Mouse (Mus musculus) CD4-positive helper T cell, adult 2 months (primary cell): ENCODE measurements around the gene Ugt1a8.
"Not testable (repeated sequence)": the region's sequence is repeated elsewhere in the genome, so short reads cannot be mapped to it uniquely, and the experiment has no call there.

ENCODE experiments used
- DNase-seq: peaks from one replicate; pipeline ENCODE4 v3.0.0-alpha.2; 2012; ENCODE audit warnings: low read depth, missing footprints, low spot score

Ugt1a8 gene

DNA sequence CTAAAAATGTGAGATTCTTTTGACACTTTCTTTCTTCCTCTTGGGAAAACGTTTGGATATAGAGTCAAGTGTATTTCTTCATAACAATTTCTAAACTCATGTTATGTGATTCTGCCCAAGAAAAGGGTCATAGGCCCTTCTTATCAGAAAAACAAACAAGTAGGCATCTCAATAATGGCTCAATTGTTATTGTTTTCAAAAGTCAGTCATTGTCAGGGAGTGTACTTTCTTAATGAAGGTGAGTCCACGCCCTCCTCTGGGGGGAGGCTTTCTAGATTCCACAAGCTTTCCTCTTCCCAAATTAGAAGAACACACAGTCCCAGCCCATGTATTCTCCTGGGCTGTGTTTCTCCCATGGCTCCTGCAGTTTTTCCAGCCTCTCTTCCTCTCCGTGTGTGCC lies at the start of gene Ugt1a8:
TSS of gene Ugt1a8 (plus strand) at position 301 of the 400 bp plus-strand sequence.
- no peak for DNase-seq

DNA sequence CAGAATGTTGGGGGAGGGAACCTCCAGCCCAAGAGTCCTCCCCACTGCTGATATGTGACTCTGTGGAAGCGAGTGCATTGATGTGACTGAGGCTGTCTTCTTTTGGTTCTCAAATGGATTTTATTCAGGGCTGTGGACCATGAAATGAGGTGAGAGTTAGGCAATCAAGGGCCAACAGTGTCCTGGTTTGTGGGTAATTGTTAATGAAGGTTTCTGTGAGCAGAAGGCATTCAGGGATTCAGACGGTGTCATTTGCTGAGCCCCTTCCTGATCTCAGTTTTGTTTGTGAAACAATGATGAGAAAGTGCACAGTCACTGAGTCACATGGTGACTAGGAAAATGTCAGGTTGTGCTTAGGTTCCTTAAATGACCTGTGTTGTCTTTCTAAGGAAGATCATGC lies 44.6 kb upstream of the Ugt1a8 start:
- not testable (repeated sequence) for DNase-seq

DNA sequence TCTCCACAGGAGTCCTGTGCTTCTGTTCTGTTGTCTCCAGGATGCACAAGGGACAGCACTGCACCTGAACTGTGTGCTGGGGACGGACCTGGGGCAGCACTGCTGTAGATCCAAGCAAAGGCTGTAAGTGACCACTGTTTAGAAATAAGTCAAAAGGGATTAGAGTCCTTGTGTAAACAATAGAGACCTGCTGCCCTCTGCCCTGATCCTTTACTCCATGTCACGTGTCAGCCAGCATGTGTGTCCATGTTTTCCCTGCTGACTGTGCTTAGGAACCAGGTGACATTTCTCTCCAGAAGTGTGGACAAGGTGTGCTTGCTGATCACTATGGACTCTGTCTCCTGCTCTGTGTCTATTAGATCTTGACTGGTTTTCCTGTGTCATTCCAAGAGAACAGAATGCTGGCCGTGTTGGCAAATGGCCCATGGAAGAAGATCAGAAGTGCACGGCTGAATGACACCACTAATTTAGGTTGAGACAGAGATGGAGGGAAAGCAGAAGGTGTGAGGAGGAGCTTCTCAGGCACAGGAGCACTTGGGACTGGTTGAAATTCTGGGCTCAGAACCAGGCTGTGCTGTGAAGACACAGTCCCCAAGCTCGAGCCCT lies 42.7 kb upstream of the Ugt1a8 start:
- DNase-seq, result not testable (repeated sequence)

DNA sequence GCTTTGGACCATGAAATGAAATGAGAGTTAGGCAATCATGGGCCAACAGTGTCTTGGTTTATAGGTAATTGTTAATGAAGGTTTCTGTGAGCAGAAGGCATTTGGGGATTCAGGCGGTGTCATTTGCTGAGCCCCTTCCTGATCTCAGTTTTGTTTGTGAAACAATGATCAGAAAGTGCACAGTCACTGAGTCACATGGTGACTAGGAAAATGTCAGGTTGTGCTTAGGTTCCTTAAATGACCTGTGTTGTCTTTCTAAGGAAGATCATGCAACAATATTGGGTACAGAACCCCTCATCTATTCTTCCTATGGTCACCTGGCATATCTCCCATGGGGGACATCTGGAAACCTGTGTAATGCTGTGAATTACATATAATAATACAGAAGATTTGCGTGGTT lies 40.2 kb upstream of the Ugt1a8 start:
- DNase-seq, result not testable (repeated sequence)

DNA sequence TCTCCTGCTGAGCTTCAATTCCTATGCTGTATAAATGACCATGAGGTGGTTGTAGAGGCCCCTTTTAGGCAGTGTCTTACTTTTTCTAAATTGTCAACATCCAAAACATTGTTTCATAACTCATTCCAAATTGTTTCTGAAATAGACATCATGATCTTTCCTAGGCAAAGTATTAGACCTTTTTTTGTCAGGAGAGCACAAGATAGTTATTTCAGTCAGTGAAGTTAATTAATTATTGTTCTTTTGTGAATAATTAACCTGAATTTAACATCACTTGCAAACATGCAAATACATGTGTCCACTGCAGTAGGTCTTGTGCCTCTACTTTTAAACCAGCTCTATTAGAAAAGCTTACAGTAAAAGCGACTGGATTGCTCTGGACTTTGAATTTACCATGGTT lies 32.5 kb upstream of the Ugt1a8 start, which contains the start of gene Ugt1a10:
TSS of gene Ugt1a10 (plus strand) at position 301 of the 400 bp plus-strand sequence.
- DNase-seq, result no peak

DNA sequence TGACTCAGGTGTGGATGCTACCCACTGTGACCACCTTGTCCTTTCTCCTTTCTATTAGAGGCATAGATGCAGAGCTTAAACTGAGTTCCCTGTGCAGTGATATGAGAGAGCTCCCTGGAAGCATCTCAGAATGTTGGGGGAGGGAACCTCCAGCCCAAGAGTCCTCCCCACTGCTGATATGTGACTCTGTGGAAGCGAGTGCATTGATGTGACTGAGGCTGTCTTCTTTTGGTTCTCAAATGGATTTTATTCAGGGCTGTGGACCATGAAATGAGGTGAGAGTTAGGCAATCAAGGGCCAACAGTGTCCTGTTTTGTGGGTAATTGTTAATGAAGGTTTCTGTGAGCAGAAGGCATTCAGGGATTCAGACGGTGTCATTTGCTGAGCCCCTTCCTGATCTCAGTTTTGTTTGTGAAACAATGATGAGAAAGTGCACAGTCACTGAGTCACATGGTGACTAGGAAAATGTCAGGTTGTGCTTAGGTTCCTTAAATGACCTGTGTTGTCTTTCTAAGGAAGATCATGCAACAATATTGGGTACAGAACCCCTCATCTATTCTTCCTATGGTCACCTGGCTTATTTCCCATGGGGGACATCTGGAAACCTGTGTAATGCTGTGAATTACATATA lies 21.0 kb upstream of the Ugt1a8 start:
- DNase-seq, result not testable (repeated sequence)

DNA sequence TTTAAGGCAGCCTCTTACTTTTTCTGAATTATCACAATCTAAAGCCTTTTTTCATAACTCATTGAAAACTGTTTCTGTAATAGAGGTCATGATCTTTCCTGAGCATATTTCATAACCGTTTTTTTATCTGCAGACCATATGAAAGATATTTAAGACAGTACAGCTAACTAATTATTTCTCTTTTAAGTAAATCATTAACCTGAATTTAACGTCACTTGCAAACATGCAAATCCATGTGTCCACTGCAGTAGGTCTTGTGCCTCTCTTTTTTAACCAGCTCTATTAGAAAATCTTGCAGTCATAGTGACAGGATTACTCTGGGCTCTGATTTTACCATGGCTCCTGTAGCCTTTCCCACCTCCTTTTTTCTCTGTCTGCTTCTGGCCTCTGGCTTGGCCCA lies 17.1 kb upstream of the Ugt1a8 start, which contains the start of gene Ugt1a9:
TSS of gene Ugt1a9 (plus strand) at position 306 of the 400 bp plus-strand sequence.
- DNase-seq, result no peak

DNA sequence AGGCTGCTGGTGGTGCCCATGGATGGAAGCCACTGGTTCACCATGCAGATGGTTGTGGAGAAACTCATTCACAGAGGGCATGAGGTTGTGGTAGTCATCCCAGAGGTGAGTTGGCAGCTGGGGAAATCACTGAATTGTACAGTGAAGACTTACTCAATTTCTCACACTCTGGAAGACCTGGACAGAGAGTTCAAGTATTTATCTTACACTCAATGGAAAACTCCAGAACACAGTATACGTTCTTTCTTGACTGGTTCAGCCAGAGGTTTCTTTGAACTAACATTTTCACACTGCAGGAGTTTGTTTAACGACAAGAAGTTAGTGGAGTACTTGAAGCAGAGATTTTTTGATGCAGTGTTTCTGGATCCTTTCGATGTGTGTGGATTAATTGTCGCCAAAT lies 16.7 kb upstream of the Ugt1a8 start:
- no peak for DNase-seq

DNA sequence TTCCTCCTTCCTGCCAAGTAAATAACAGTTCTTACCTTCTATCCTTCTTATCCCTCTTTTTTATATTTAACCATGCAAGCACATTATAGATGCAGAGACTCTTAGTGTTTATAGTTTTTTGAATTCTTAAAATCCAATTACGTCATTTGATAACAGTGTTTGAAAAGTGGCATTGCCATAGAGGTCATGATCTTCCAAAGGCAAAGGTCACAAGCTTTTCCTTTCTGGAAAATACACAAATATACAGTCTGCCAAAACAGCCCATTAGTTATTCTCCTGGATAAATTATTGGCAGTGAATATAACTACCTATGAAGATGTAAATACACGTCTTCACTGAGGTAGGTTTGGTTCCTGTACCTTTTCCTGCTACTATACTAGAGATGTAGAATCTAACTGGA lies 13.1 kb upstream of the Ugt1a8 start:
- DNase-seq, result no peak

DNA sequence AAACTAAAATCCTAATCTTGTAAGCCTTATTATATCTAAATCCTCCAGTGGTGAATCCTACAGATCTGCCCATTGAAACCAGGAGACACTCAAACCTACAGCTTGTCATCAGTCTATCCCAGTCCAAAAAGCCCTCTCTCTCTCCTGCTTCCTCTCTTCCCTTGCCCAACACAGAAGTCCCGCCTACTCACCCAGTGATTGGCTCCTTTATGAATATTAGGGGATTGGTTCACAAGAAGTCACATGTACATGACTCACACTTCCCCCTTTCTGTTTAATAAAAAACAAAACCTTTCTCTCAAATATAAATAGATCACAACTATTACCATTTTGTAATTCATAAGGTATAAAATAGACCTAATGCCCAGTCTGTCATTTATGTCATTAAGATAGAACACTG lies 10.5 kb upstream of the Ugt1a8 start:
- DNase-seq, result no peak

DNA sequence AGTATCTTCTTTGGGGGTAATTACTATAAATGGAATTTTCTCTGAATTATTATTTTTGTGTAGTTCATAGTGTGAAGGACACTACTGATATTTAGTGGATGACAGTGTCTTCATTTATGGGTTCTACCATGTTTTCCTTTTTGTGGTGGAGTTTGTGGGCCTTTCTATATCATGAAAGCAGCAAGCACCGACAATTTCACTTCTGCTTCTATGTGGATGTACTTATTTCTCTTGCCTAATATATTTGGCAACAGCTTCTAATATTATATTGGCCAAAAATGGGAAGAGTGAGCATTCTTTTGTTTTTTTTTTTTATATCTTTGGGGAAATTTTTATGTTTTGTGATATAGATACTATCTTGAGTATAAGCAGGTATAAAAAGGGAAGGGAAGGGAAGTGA lies 5.9 kb upstream of the Ugt1a8 start:
- DNase-seq, result no peak

DNA sequence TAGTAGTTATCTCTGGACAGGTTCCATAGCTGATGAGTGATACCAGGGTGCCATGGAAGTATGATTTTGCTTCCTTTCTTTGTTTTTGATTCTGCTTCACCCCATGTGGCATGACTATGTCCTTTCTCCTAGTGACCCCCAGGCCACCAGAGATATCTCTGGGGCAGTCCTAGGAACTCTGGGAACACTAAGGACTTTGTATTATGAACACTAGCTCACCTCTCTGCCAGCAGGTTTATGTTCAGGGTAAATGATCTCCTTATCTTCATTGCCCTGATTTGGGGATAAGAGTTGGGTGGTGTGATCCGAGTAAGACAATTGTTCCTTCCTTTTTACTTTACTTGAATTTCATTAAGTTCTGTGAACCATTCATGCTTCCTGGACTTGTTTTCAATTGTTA lies 1.5 kb upstream of the Ugt1a8 start:
- DNase-seq, result no peak

DNA sequence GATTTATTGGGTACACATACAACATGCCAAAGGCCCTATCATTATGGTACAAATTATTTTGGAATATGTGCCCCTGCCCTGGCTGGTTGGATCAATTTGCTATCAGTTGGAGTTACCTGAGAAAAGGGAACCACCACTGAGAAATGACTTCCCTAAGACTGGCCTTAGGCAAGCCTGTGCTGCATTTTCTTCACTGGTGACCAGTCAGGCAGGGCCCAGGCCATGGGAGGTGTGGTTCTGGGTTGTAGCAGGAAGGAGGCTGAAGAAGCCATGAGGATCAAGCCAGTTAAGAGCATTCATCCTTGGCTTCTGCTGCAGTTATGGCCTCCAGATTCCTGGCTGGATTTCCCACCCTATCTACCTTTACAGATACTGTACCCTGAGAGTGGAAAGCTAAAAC lies 4.7 kb downstream of the Ugt1a8 start:
- no peak for DNase-seq

DNA sequence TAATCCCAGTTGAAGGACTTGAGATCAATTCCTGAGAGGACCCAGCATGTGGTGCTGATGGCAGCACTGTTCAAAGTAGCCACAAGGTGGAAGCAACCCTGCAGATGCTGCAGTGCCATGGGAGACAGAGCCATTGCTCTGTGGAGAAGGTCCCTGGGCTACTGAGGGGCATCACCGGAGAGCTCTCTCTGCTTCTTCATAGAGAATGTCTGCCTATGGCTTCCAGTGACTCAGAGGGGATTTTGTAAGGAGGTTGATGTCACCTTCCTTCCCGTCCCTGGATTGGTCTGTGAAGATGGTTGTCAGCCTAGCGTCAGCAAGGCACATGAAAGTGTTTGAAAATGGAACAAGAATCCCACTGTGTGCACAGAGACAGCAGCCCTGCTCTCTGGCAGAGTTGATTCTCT lies 6.7 kb downstream of the Ugt1a8 start:
- not testable (repeated sequence) for DNase-seq

DNA sequence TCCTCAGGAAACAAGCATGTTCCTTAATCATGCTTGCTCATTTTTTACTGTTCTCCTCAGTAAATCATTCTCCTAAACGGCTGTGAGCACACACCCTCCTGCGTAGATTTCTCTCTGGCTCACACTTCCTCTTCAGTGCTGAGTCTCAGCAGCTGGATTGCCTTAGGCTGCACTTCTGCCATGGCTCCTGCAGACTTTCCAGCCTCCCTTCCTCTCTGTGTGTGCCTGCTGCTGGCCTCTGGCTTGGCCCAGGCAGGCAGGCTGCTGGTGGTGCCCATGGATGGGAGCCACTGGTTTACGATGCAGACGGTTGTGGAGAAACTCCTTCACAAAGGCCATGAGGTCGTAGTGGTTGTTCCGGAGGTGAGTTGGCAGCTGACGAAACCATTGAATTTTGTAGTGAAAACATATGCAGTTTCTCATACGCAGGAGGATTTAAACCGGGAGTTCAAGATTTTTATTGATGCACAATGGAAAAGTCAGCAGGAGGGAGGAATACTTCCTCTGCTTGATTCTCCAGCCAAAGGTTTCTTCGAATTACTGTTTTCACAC lies 7.4 kb downstream of the Ugt1a8 start, which contains the start of gene Ugt1a7c:
TSS of gene Ugt1a7c (plus strand) at position 122 of the 552 bp plus-strand sequence.
- no peak for DNase-seq

DNA sequence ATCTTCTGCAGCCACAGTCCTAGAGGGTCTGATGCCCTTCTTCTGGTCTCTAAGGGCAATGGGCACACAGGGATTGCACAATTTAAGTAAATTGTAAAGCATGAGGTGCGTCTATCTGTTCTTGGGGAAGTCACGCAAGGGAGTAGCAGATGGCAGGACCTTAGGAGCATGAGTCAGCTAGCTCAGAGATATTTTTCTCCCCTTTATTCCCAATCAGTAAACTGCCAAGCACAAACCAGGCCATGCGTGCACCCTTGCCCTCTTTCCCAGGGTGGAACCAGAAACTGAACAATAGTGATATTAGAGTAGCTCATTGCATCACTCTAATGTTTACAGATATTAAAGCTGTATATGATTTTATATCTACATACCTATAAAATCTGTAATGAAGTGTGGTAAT lies 10.9 kb downstream of the Ugt1a8 start:
- DNase-seq, result not testable (repeated sequence)

DNA sequence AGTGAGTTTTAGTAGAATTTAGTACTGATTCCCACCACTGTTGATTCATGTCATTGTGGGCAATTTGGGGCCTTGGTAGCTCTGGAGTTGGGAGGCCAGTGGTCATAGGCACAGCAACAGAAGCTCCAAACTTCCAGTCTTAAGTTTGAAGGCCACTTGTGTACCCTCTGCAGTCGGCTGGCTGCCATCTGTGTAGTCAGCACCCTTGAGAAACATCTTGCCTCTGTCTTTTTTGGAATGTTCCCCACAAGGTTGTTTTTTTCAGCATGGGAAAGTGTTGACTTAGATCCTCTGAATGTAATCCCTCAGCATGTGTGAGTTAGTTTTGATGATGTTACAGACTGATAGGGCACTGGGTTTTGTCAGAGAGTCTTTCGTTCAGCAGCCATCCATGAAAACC lies 12.1 kb downstream of the Ugt1a8 start:
- not testable (repeated sequence) for DNase-seq

DNA sequence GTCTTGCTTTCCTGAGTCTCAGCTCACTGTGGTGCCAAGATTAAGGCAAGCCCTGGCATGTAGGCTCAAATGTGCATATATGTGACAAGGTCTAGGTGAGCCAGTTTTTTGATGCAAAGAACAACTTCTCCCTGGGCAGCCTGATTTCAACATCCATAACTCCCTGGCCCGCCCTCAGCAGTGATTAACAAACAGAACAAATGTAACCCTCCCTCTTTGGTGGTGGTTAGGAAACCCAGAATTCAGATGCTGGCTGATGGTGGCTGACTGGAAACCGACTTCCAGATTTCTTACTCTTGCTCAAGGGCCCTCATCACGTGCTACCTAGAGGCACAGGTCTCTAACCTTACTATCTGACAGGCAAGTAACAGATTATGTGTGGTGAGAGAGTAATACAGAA lies 15.4 kb downstream of the Ugt1a8 start, which contains the start of gene Ugt1a6b:
TSS of gene Ugt1a6b (plus strand) at position 234 of the 400 bp plus-strand sequence.
- not testable (repeated sequence) for DNase-seq

DNA sequence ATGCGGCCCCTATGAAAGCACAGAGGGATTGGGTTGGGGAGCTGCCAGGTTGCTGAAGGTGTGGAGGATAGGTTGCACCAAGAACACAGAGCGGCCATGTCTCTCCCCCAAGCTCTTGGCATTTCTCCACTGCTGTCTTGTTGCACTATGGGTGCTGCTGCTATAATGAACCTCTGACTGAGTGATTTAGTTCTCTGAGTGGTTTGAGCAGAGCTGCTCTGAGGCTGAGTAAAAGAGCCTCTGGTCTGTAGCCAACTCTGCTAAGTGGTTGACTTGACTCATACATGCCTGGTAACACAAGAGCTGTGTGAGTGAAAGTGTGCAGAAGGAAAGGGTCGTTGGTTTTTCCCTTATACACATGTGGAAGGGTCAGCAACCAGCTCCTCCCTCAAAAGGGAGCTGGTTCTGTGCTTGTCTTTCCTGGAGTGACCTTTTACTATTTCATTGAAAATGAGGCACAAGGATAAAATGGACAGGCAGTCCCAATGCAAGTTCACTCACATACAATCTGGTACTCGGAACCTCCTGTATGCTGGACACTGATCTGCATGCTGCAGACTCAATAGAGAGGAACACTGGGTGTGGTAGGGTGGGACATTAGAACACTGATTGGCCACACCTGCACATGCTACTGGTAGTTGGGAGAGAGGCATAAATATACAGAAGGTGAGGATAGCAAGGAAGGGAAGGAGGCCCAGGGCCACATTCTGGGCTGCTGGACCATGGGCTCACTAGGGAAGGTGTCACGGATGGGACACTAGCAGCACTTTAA lies 16.3 kb downstream of the Ugt1a8 start:
- DNase-seq, result not testable (repeated sequence)

DNA sequence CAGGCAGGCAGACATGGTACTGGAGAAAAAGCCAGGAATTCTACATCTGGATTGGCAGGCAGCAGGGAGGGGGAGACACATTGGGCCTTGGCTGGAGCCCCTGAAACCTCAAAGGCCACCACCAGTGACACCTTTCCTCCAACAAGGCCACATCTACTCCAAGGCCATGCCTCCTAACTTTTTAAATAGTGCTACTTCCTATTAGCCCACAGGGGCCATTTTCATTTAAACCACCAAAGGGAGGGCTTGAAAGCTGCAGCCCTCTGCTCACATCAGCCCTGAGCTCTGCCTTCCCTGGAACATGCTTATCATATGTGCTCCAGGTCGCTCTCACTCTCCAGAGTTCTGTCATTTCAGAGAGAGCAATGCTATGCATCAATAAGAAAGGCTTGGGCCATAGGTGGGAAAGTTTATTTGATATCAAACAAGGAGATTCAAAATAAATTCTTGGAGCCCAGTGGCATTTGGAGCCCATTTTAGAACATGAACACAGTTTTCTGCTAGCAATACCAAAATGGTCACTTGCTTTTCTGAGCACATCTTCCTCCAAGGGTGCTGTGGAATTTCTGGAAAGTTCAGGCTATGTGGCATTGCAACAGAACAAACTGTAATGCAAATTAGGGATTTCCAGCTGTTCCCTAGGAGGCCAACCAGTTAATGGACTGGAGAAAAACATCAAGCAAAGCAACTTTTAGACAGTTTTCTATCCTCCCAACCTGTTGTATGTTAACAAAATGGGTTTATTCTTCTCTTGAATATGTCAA lies 17.2 kb downstream of the Ugt1a8 start:
- DNase-seq, result no peak

DNA sequence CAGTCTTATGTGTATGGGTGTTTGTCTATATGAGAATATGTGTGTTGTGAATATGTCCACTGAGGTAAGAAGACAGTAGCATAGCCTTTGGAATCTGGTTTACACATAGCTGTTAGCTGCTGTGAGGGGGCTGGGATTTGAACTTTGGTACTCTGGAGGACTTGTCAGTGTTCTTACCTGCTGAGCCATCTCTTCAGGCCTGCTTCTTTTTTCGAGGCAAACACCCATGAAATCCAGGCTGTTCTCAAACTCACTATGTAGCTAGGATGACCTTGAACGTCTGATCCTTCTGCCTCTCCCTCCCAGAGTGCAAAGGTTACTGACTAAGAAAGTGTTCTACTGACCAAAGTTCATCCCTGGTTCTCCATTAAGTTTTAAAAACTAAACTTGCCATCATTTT lies 18.0 kb downstream of the Ugt1a8 start:
- no peak for DNase-seq
